Mouse (Mus musculus) small intestine, adult 2 months (tissue): Measurements from ENCODE around the gene Gabpb2.

Source experiments
- CTCF ChIP-seq: fragments of 200-500 bp; IDR thresholded peaks from 2 replicates; pipeline ENCODE4 v1.5.1; 2012; ENCODE audit warnings: low read depth, mild to moderate bottlenecking, control low read depth, inconsistent platforms, low read length, moderate library complexity, mixed read lengths; ENCODE audit not compliant: insufficient replicate concordance, insufficient read length; ENCODE audit errors: extremely low read depth
- POLR2A ChIP-seq: fragments of 200-500 bp; IDR thresholded peaks from 2 replicates; pipeline ENCODE4 v1.6.1; 2012; ENCODE audit warnings: low read depth, mild to moderate bottlenecking, control low read depth, inconsistent platforms, low read length, moderate library complexity

GRCm38 (mm10) chr3:95142617-95143011 lies 75.1 kb downstream of the Gabpb2 start:
- TF ChIP-seq CTCF (peak; percentile 92; the same call in 1 of the 2 replicates), POLR2A (no peak)
